Mouse (Mus musculus) thymus, postnatal 0 days (tissue): Measurements from ENCODE around the gene Hipk1. TPM values are rescaled to one million over a fixed set of nuclear protein-coding genes. Genes with fewer than 3 reads are reported as not detected.
"Not testable (repeated sequence)": the region's sequence is repeated elsewhere in the genome, so short reads cannot be mapped to it uniquely, and the experiment has no call there.

Experiments used
- DNase-seq: peaks from one replicate; pipeline ENCODE4 v3.0.0-alpha.2; 2015; ENCODE audit warnings: low spot score
- polyA plus RNA-seq: library from polyadenylated mRNA; unstranded; fragments of >200 nt; fragmentation: Nextera tagmentation; extraction: Ambion mirVana; gene quantifications from 2 replicates; pipeline ENCODE4 v1.2.1, GENCODE M21; 2015

Hipk1 gene
- 19.9 and 24.5 TPM in 2 replicates for polyA plus RNA-seq

GRCm38 (mm10) chr3:103791230-103792110 is at the start of gene Hipk1:
Gene Hipk1 (minus strand): TSS chr3:103791563.
- DNase-seq: peak; percentile 94

- DNase-seq: not testable (repeated sequence)
Observed at GRCm38 (mm10) chr3:103840946-103841345, 49.6 kb upstream of the Hipk1 start.

GRCm38 (mm10) chr3:103840195-103840594 is 48.8 kb upstream of the Hipk1 start:
- not testable (repeated sequence) for DNase-seq

GRCm38 (mm10) chr3:103839711-103840110 is 48.3 kb upstream of the Hipk1 start:
- DNase-seq: no peak

- no peak for DNase-seq
Observed at GRCm38 (mm10) chr3:103836453-103836852, 45.1 kb upstream of the Hipk1 start.

GRCm38 (mm10) chr3:103835951-103836310 is 44.6 kb upstream of the Hipk1 start:
- no peak for DNase-seq

GRCm38 (mm10) chr3:103835272-103835950 is 44.0 kb upstream of the Hipk1 start:
- no peak for DNase-seq

- DNase-seq: no peak
Observed at GRCm38 (mm10) chr3:103834001-103834400, 42.6 kb upstream of the Hipk1 start.

- no peak for DNase-seq
Observed at GRCm38 (mm10) chr3:103832426-103832825, 41.1 kb upstream of the Hipk1 start, which contains the start of gene Bcl2l15. Gene Bcl2l15 (plus strand): TSS chr3:103832601.

GRCm38 (mm10) chr3:103831146-103831545 is 39.8 kb upstream of the Hipk1 start:
- DNase-seq: no peak

- not testable (repeated sequence) for DNase-seq
Observed at GRCm38 (mm10) chr3:103830681-103831080, 39.3 kb upstream of the Hipk1 start.

GRCm38 (mm10) chr3:103829036-103829435 is 37.7 kb upstream of the Hipk1 start:
- DNase-seq: no peak

- peak; percentile 28 for DNase-seq
Observed at GRCm38 (mm10) chr3:103827548-103827947, 36.2 kb upstream of the Hipk1 start.

- DNase-seq: no peak
Observed at GRCm38 (mm10) chr3:103810967-103811366, 19.6 kb upstream of the Hipk1 start.

- no peak for DNase-seq
Observed at GRCm38 (mm10) chr3:103809799-103810150, 18.4 kb upstream of the Hipk1 start.

- peak; percentile 98 for DNase-seq
Observed at GRCm38 (mm10) chr3:103808891-103809798, 17.8 kb upstream of the Hipk1 start, which contains the start of the genes Dclre1b, Ap4b1 and Gm43064. Gene Dclre1b (minus strand): TSS chr3:103809444. Gene Ap4b1 (plus strand): TSS chr3:103809520. Gene Gm43064 (plus strand): TSS chr3:103809573.

GRCm38 (mm10) chr3:103805671-103806070 is 14.3 kb upstream of the Hipk1 start:
- DNase-seq: no peak

GRCm38 (mm10) chr3:103802861-103803260 is 11.5 kb upstream of the Hipk1 start:
- DNase-seq: peak; percentile 44

- DNase-seq: peak; percentile 71
Observed at GRCm38 (mm10) chr3:103801631-103802531, 10.5 kb upstream of the Hipk1 start.

GRCm38 (mm10) chr3:103799507-103799906 is 8.1 kb upstream of the Hipk1 start:
- DNase-seq: no peak
